Mouse (Mus musculus) MN1 (cell line): ENCODE results near the gene Tle2.

Experiments
- DNase-seq: peaks from one replicate; pipeline ENCODE4 v3.0.0-alpha.2; 2016; ENCODE audit warnings: low spot score

Gene Tle2

DNA sequence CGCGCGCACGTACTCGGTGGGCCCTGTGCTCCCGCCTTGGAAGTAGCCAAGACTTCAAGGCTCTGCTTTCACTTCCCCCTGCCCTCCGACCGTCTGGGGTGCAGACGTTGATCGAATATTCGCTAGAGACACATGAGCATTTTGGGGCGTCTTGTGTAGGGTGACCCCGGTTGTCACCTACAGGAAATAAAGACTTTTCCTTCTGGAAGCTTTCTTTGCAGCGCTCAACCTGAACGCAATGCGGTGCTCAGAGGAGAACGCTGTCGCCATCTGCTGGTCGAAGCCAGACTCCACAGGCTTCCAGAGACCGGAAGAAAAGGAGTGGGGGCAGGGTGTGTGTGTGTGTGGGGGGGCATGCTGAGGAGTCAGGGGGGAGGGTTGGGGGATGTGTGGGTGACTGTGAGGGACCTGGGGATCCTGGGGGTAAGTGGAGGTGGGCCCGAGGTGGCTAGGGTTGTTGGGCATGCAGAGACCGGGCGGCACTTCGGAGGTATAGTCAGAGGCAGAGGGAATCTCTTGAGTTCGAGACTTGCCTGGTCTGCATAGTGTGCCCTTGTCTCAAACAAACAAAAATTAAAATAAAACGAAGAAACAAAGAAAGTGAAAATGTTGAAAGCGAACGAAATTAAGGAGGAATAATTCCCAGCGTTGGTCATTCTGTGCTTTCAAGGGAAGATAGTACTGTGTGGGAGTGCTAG, 30.8 kb downstream of the Tle2 start:
- peak; percentile 94 for DNase-seq

DNA sequence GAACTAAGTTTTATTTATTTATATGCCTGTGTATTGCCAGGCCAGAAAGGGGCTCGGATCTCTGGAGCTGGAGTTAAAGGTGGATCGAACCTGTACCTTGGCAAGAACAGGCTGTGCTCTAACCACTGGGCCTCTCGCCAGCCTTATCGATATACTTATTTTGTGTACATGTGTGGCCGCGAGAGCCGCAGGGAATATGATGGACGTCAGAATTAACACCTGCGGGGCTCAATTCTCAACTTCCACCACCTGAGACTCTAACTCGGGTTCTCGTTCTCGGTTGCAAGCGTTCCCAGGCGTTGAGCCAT, 31.3 kb downstream of the Tle2 start:
- no peak for DNase-seq

DNA sequence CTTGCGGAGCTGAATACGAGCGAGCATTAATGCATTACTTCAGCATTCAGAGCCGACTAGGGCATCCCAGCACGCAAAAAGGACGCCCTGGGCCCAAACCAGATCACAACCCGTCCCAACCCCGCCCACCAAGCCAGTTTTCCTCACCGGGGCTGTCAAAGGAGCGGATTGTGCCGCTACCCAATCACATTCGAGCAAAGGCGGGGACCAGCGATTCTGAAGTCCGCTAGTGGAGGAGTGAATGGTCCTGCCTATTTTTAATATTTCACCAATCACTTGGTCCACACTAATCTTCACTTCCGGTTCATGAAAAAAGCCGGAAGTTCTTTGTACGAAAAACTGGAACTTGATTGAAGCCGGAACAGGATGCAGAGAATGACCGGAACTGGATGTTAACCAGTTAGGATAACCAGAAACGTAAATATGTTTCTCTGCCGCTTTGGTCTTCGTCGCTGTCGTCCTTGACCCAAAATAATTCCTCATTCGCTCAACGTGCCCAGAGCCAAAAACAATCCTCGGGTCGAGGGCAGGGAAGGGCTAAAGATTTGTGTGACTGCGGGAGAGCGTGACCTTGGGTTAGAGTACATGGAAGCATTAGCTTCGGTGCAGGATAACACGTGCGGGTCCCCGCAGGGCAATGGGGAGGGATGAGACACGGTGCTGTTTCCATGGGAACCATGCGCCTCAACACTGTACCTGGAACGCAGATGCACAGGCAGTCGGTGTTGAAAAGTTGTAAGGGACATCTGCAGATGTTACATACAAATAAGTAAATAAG, 31.8 kb downstream of the Tle2 start, which contains the start of gene BC025920:
Gene BC025920, plus strand, starts transcription at position 297 of the 778 bp plus-strand sequence.
- peak; percentile 99 for DNase-seq

DNA sequence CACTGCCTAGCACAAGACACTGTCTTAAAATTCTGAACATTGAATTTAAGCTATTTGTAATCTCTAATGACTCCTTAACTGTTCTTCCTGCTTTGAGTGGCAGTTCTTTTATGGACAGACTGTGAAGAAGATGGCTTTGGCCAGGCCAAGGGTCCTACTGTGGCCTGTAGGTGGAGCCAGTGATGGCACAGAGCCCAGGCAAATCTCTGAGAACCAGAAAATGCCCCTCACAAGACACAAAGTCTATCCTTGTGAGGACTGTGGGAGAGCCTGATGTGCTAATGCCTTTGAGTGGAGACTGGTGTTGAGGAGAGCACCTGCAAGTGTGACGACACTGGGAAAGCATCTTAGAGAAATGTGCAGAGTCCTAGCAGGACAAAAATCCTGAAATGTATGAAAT, 33.9 kb downstream of the Tle2 start:
- DNase-seq = no peak

DNA sequence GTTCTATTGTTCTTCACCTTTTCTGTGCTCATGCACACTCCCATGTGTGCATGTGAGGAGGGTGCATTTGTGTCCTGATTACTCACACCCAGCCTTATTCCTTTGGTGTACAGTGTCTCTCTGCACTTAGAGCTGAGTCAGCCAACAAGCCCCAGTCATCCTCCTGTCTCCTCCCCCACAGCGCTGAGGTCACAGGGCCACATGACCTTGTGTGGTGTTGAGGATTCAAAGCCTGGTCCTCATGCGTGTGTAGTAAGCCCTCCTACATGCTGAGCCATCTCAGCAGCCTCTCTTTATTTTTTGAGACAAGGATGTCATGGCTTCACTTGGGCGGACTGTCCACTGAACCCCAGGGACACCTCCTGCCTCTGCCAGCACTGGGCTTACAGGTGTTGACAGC, 38.4 kb downstream of the Tle2 start:
- DNase-seq = no peak

DNA sequence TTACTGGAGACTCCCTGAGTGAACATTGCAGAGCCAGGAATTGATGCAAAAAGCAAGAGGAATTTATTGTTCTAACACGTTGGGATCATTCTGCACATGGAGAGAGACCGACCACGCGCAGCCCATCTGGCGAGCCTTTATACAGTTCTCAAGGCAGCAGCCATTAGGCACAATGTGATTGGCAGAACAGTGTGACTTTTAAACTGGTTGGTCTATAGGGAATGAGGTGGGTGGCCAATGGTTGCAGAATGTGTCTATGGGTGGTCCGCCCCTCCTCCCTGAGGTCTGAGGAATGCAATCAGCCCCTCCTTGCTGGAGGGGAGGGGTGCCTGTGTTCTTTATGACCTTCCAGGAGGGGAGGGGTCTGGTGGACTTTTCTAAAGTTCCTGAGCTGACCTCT, 41.1 kb downstream of the Tle2 start:
- no peak for DNase-seq

DNA sequence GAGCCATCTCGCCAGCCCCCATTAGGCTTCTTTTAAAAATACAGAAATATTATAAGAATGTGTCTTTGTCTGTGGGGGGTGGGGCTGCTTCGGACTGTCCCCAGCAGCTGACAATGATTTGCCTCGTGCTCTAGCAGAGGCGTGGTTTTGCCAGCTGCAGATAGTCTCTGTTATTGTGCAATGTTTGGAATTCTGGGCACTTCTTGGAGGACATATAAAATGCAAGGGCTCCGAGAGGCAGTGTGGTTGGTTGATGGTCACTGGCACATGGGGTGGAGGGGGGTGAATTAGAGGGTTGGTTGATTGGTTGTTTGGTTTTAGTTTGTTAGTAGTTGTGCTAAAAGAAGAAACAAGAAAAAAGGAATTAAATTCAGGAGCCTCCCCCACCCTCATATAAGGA, 45.6 kb downstream of the Tle2 start:
- no peak for DNase-seq

DNA sequence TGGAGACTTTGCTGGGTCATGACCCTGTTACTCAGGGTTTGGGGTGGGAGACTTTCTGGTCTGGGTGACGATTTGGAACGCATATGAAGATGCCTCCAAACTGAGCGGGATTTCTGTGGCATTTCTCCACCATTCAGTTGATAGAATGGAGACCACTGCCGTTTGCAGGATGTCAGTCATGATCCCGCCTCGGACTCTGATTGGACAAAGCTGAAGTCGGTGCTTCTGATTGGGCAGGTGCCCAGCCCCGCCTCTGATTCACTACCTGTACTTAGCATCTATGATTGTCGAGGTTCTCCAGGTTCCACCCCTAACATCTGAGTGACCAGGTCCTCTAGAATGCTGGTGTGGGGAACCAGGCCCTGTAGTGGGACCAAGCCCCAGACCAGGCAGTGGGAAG, 46.4 kb downstream of the Tle2 start:
- DNase-seq = no peak

DNA sequence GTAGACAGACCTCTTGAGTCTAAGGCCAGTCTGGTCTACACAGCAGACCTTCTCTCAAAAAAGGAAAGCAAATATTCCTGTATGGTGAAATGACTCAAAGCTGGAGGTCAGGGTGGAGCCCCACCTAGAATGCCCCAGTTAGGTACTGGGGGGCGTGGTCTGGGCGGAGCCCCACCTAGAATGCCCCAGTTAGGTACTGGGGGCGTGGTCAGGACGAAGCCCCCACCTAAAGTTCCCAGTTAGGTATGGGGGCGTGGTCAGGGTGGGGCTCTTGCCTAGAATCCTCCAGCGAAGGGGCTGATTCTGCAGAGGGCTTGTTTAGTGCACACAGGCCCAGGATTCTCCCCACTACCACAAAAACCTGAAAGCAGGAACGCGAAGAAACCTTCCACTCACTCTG, 49.1 kb downstream of the Tle2 start:
- no peak for DNase-seq

DNA sequence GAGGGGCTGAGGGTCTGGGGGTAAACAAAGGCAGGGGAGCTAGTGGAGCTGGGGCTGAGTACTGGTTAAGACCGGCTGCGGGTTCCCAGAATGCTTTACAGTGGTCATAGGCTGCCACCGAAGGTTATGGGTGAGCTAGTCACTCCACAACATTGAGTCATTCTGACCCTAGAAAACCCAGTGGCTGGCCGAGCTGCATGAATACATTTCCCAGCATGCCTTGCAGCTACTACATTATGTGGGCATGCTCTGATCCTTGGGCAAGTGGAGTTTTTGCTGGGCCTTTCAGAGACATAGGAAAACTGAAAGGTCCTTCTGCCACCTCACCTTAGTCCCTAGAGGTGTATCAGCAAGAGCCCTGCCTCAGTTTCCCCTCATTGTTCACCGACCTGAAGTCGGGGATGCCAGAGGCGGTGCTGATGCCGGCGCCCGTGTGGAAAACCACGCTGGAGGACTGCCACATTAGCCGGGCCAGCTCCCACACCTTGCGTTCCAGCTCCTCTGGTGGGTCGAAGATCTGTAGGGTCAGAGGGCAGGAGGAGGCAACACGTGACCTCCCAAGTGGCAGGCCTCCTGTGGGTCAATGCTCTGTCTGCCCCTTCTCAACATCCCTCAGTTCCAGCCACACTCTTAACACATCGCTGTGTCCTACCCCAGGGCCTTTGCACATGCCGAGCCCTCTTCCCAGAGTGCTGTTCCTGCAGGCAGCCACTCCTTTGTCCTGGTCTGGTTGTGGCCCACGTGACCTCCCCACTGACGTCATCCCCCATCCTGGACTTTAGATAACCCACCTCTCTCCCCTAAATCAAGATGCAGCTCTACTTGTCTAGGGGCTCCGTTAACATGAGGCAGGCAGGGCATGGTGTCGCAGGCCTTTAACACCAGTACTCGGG, 52.0 kb downstream of the Tle2 start:
- no peak for DNase-seq

DNA sequence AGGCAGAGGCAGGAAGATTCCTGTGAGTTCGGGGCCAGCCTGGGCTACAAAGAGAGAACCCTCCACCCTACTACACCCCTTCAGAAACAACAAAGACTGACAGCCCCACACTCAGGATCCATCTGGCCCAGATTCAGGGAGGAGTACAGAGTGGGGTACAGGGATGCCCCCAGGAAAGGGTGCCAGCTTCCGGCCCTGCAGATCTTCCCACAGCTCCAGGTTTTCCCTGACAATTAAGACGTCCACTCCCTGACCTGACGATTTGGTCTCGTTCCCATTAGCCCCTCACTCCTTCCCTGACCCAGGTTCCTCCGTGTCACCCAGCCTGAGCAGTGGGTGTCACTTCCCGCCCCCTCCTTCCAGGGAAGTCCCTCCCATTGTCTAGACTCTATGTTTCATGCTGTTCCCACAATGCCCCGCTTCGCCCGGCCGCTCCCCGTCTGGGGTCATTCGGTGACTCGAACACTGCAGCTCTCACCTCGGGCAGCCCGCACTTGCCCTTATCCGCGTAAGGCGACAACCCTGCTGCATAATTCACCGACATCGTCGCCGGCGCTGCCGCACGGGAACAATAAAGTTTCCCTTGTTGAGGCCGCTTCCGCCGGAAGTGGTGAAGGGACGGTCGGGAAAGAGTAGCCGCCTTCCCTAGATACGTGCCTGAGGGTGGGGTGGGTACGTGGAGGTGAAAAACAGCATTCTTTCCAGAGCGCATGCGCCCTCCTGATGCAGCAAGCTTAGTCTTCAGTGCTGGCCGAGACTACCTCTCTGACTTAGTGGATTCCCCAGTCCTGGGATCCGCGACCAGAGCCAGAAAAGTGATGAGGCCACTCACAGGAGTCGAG, 52.9 kb downstream of the Tle2 start, which contains the start of gene Sirt6:
Gene Sirt6, minus strand, starts transcription at position 804 of the 842 bp plus-strand sequence.
- DNase-seq = peak; percentile 95

DNA sequence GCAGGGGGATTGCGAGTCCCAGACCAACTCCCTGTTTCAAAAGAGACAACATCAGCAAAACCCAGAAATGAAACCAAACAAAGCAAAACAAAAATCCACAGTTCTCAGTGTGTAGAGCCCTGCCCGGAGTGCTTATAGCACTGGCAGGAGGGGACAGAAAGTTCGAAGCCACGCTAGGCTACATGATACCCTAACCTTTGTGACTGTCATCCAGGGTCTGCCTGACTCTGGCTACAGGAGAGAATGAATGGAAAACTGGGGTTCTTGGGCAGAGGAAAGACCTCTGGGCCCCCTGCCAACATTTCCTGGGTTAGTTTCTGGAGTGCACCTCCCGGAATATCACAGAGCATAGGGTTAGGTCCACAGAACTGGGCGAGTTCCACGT, 53.5 kb downstream of the Tle2 start:
- no peak for DNase-seq

DNA sequence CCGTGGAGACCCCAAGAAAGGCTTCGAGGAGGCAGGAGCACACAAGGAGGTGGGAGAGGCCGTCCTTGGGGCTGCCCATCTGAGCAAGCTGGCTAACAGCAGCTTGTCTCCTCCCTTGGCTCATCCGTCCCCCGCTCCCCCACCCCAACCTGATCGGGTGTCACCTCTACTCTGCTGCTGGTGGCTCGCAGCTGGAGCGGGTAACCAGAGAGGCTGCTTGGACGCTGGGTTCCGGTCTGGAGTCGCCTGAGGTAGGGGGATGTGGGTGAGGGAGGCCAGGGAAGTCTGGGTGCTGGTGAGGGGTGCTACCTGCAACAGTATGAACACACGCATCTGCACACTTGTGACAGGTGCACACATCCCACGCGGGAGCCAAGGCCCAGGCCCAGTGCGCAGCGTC, 54.0 kb downstream of the Tle2 start, which contains the start of gene Ankrd24:
Gene Ankrd24, plus strand, starts transcription at position 151 of the 400 bp plus-strand sequence.
- DNase-seq = no peak

DNA sequence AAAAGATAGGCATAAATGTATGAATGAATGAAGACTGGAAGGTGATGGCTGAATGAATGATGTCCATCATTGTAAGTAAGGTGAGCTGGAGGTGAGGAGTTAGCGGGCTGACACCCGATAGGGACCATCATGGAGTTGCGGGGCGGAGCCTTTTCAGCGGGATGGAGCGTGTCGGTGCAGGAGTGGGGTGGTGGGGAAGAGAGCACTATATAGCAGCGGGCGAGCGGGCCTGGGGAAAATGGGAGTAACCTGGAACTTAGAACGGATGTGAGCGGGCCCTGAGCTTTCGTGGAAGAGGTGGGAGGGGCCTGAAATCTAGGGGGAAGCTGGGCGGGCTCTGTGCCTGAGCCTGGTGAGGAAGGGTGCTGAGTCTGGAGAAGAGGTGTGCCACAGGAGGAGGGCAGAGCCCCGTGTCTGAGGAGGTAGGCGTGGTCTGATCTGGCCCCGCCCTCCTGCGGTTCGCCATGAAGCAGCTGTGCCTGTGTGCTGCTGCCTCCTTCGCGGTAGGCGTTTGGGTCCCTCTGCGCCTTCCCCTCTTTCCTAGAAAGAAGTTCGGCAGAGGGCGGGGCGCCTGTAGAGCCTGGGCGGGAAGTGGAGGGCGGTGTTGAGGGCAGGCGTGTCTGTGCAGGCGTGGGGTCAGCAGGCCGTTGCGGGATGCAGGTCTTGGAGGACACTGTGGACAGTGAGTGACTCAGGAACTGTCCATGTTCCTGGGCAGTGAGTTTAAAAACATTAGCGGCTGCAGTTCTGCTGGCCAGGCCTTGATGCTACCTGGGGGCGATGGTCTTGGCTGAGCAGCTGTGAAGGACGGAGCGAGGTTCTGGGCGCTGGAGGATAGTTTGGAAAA, 59.1 kb downstream of the Tle2 start:
- peak; percentile 51 for DNase-seq

DNA sequence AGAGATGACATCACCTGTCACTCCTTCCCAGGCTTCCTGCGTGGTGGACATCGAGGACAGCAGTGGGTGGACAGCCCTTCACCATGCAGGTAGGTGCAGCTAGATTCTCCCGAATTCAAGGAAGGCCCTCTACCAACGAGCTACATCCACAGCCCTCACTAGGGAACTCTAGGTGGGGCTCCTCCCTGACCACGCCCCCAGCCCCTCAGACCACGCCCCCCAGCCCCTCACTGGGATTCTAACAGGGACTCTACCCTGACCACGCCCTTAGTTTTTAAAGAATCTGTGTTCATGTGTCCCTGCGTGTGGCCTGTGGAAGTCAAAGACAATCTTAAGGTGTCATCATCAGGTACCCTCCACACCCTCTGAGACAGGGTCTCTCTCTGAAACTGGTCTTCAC, 62.0 kb downstream of the Tle2 start:
- DNase-seq = no peak

DNA sequence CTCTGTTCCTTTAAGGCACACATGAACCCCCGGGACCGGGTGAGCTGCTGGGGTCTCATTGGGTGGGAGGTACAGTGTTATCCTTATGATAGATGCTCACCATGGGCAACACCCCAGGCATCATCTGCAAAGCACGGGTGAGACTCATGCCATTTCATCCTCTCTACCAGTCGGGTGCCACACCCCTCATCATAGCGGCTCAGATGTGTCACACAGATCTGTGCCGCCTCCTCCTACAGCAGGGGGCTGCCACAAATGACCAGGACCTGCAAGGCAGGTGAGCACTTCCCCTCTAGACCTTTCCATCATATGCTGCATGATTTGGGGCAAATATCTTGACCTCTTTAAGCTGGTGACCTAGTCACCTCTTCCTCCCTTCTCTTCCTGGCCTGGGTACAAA, 63.7 kb downstream of the Tle2 start:
- DNase-seq = no peak
